Mouse (Mus musculus) erythroblast, embryonic 14.5 days (primary cell): ENCODE data around the gene Hivep3. TPM values are rescaled to one million over a fixed set of nuclear protein-coding genes. Genes with fewer than 3 reads are reported as not detected.

Source experiments
- H3K27me3 ChIP-seq: 2 replicates; pipeline ENCODE4 v1.6.1; 2012; ENCODE audit warnings: inconsistent platforms; ENCODE audit not compliant: control insufficient read depth
- H3K36me3 ChIP-seq: 2 replicates; pipeline ENCODE4 v1.6.1; 2012; ENCODE audit warnings: mild to moderate bottlenecking, inconsistent platforms; ENCODE audit not compliant: control insufficient read depth
- H3K4me1 ChIP-seq: 2 replicates; pipeline ENCODE4 v1.6.1; 2012; ENCODE audit warnings: inconsistent platforms; ENCODE audit not compliant: control insufficient read depth
- H3K4me3 ChIP-seq: replicated peaks from 2 replicates; pipeline ENCODE3; 2012; ENCODE audit warnings: moderate library complexity, mild to moderate bottlenecking, inconsistent platforms
- H3K9me3 ChIP-seq: 2 replicates; pipeline ENCODE4 v1.6.1; 2012; ENCODE audit warnings: low read length, inconsistent platforms, mixed read lengths; ENCODE audit not compliant: control insufficient read depth
- GATA1 ChIP-seq: IDR thresholded peaks from 2 replicates; pipeline ENCODE4 v1.6.1; 2012; ENCODE audit warnings: low read length, inconsistent platforms, mixed read lengths
- TAL1 ChIP-seq: IDR thresholded peaks from 3 replicates; pipeline ENCODE4 v1.6.1; 2012; ENCODE audit warnings: low read length, inconsistent platforms, mixed read lengths
- polyA plus RNA-seq: library from polyadenylated mRNA; stranded (reverse); fragments of >175 nt; gene quantifications from 2 replicates; pipeline ENCODE4 v1.2.3, GENCODE M21; 2012

Hivep3 gene
- polyA plus RNA-seq, 1 experiment, result 0.01 TPM

- TF ChIP-seq GATA1 (no peak), TAL1 (no peak)
- Histone ChIP-seq H3K9me3 (no peaks in the 10 kb centered on the region), H3K4me1 (no peaks in the 10 kb centered on the region), H3K36me3 (no peaks in the 10 kb centered on the region), H3K4me3 (no peak overlapping the region), H3K27me3 (no peaks in the 10 kb centered on the region)
These were observed 201.3 kb downstream of the Hivep3 start for GRCm38 (mm10) chr4:119934901-119935300.

GRCm38 (mm10) chr4:119937876-119938275 lies 204.3 kb downstream of the Hivep3 start:
- Histone ChIP-seq H3K9me3 (no peaks in the 10 kb centered on the region), H3K4me3 (no peak overlapping the region), H3K27me3 (no peaks in the 10 kb centered on the region), H3K4me1 (no peaks in the 10 kb centered on the region), H3K36me3 (no peaks in the 10 kb centered on the region)
- TF ChIP-seq TAL1 (no peak), GATA1 (no peak)

- Histone ChIP-seq H3K4me1 (no peaks in the 10 kb centered on the region), H3K27me3 (no peaks in the 10 kb centered on the region), H3K9me3 (no peaks in the 10 kb centered on the region), H3K36me3 (no peaks in the 10 kb centered on the region), H3K4me3 (no peak overlapping the region)
- TF ChIP-seq TAL1 (no peak), GATA1 (no peak)
These were observed 204.9 kb downstream of the Hivep3 start for GRCm38 (mm10) chr4:119938518-119938917.

- Histone ChIP-seq H3K9me3 (no peaks in the 10 kb centered on the region), H3K4me3 (no peak overlapping the region), H3K36me3 (no peaks in the 10 kb centered on the region), H3K4me1 (no peaks in the 10 kb centered on the region), H3K27me3 (no peaks in the 10 kb centered on the region)
- TF ChIP-seq GATA1 (no peak), TAL1 (no peak)
These were observed 206.2 kb downstream of the Hivep3 start for GRCm38 (mm10) chr4:119939786-119940185.

- Histone ChIP-seq H3K4me1 (no peaks in the 10 kb centered on the region), H3K27me3 (no peaks in the 10 kb centered on the region), H3K36me3 (no peaks in the 10 kb centered on the region), H3K4me3 (no peak overlapping the region), H3K9me3 (no peaks in the 10 kb centered on the region)
- TF ChIP-seq TAL1, result no peak
- no peak for TF ChIP-seq GATA1
These were observed 212.8 kb downstream of the Hivep3 start for GRCm38 (mm10) chr4:119946224-119946887.

- H3K27me3 ChIP-seq, result no peaks in the 10 kb centered on the region
- no peaks in the 10 kb centered on the region for H3K36me3 ChIP-seq
- H3K4me1 ChIP-seq, result no peaks in the 10 kb centered on the region
- H3K9me3 ChIP-seq, result no peaks in the 10 kb centered on the region
- H3K4me3 ChIP-seq, result no peak overlapping the region
- no peak for TF ChIP-seq TAL1
These were observed 213.9 kb downstream of the Hivep3 start for GRCm38 (mm10) chr4:119947232-119948162.

GRCm38 (mm10) chr4:119948406-119948805 lies 214.8 kb downstream of the Hivep3 start:
- no peak for TF ChIP-seq GATA1
- TF ChIP-seq TAL1, result no peak
- Histone ChIP-seq H3K36me3 (no peaks in the 10 kb centered on the region), H3K9me3 (no peaks in the 10 kb centered on the region), H3K4me1 (no peaks in the 10 kb centered on the region), H3K27me3 (no peaks in the 10 kb centered on the region), H3K4me3 (no peak overlapping the region)

GRCm38 (mm10) chr4:119948922-119949614 lies 215.5 kb downstream of the Hivep3 start:
- no peaks in the 10 kb centered on the region for H3K9me3 ChIP-seq
- no peak overlapping the region for H3K4me3 ChIP-seq
- H3K36me3 ChIP-seq, result no peaks in the 10 kb centered on the region
- H3K27me3 ChIP-seq, result no peaks in the 10 kb centered on the region
- H3K4me1 ChIP-seq, result no peaks in the 10 kb centered on the region
- TF ChIP-seq GATA1 (no peak), TAL1 (no peak)

- no peak for TF ChIP-seq GATA1
- TF ChIP-seq TAL1, result no peak
- Histone ChIP-seq H3K4me3 (no peak overlapping the region), H3K36me3 (no peaks in the 10 kb centered on the region), H3K9me3 (no peaks in the 10 kb centered on the region), H3K4me1 (no peaks in the 10 kb centered on the region), H3K27me3 (no peaks in the 10 kb centered on the region)
These were observed 216.6 kb downstream of the Hivep3 start for GRCm38 (mm10) chr4:119950181-119950580.
